Mouse (Mus musculus) frontal cortex, postnatal 25 days (tissue): ENCODE data around the gene Dnmt3a.
"Not testable (repeated sequence)": the region's sequence is repeated elsewhere in the genome, so short reads cannot be mapped to it uniquely, and the experiment has no call there.

Experiments used
- DNase-seq, 2 experiments: peaks; one replicate each; pipeline ENCODE4 v3.0.0; 2022; ENCODE audit warnings: low spot score in 2 of 2

Dnmt3a gene

GRCm38 (mm10) chr12:3917668-3918341 is 112.0 kb downstream of the Dnmt3a start:
- no peak for DNase-seq

GRCm38 (mm10) chr12:3918577-3918976 is 112.8 kb downstream of the Dnmt3a start:
- DNase-seq = no peak

- no peak for DNase-seq
These were observed 113.6 kb downstream of the Dnmt3a start for GRCm38 (mm10) chr12:3919423-3919822.

DNA sequence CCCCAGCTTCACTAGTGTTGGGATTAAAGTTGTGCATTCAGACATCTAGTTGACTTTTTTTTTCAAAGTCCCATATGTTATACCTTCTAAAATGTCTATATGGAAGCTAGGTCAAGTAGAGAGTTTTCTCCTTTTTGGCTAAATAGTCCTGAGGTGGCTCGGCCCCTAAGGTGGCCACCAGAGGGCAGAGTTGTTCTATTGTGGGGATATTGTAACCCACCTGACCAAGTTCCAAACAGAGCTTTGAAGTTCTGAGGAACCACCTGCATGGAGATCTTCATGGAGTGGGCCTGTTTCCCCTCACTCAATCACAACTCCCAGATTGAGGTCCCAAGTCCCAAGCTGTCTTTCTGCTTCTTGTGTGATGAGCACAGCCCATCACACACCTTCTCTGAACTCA is 120.3 kb downstream of the Dnmt3a start:
- peak; percentile 67 to 70 for DNase-seq

DNA sequence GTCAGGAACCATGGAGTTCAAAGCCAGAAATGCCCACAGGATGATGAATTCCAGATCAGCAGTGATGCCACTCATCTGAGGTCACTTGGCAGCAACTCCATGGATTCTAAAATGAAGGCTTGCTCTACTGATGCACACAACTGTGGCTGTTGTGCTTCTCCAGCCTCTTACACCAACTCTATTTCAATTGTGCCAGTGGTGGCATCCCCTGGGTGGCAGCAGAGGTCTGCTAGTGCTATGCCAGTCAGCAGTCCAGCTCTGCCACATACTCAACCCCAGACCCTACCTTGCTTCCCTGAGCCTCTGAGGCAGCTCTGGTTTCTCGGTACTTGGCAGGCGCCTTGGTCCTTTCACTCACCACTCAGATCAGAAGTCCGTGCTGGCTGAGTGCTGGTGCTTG is 123.0 kb downstream of the Dnmt3a start:
- DNase-seq = peak in 1 of 2 experiments; percentile 43

DNA sequence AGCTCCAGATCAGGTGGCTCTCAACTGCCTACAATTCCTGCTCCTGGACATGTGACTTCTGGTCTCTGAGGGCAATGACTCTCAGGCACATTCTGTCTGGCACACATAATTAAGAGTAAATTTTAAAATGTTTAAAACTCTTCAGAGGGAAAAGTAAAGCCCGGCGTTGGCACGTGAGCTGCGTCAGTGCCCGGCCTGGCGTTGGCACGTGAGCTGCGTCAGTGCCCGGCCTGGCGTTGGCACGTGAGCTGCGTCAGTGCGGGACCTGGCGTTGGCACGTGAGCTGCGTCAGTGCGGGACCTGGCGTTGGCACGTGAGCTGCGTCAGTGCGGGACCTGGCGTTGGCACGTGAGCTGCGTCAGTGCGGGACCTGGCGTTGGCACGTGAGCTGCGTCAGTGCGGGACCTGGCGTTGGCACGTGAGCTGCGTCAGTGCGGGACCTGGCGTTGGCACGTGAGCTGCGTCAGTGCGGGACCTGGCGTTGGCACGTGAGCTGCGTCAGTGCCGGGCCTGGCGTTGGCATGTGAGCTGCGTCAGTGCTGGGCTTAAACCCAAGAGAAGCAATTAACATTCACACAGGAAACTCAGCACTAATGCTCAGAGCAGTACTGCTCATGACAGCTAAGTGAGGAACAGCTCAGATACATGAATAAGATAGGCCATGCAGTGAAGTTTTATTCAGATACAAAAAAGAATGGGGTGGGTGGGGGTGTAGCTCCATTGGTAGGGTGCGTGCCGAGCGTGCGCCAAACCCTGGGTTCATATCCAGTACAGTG is 124.5 kb downstream of the Dnmt3a start:
- not testable (repeated sequence) for DNase-seq

DNA sequence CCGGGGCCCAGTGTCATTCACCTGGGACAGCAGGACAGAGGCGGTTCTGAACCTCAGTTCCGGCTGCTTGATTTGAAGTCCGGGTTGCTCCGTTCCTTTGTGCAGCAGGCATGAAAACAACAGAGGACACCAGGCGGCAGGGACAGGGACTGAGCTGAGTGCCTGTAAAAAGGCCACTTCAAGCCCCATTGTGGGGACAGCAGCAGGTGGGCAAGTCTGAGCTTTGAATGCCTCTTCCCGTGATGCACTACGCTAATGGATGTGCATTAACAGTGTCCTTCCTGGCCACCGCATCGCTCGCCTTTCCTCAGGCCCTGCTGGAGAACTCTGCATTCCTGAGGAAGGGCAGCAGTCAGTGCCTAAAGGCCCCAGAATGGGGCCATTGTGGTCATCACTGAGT is 136.2 kb downstream of the Dnmt3a start:
- DNase-seq = no peak

DNA sequence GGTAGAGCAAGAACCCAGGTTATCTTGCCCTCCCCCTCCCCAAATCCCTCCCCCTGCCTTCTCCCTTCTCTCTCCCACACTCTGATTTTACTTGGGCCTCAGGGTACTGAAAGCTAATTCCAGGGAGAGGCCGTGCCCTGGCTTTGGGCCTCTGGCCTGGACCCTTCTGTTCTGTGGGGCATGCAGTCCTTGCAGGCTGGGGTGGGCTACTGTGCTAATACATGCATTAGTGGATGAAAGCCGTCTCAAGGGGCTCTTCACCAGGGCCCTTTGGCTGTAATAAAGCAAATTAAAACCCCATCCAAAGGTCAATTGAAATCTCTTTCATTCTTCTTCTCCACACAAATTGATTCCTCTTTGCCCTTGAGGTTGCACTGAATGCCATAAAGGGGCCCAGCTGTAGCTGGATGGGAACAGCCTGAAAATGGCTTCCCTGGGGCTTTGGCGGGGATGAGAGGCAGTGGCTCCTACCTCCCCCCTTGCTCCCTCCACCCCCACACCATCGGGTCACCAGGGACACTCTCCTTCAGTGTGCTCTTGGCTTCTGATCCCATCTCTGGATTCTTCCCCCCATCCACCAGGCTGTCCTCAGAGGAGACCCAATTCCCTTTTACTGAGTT is 138.8 kb downstream of the Dnmt3a start:
- no peak for DNase-seq

GRCm38 (mm10) chr12:3947503-3947902 is 141.7 kb downstream of the Dnmt3a start:
- no peak for DNase-seq

- no peak for DNase-seq
These were observed 148.8 kb downstream of the Dnmt3a start, which contains the start of gene Pomc for GRCm38 (mm10) chr12:3954651-3955050. Pomc (plus strand) TSS chr12:3954951.

DNA sequence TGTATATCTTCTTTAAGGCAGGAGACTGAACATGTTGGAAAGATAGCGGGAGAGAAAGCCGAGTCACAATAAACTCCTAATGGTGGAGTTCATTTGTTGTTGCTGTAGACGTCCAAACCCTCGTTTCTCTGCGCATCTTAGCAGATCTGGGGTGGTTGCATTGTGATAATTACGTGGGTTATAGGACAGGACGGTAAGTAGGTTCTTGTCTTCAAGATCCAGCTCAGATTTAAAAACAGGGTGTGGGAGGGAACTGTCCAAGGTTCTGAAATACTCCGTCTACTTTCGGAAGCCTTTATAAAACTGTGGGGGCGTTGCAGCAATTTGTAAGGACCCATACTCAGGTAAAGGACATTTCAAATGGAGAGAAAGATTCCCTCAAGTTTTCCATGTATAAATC is 149.6 kb downstream of the Dnmt3a start:
- DNase-seq = no peak

- no peak for DNase-seq
These were observed 150.5 kb downstream of the Dnmt3a start for GRCm38 (mm10) chr12:3956351-3956750.

DNA sequence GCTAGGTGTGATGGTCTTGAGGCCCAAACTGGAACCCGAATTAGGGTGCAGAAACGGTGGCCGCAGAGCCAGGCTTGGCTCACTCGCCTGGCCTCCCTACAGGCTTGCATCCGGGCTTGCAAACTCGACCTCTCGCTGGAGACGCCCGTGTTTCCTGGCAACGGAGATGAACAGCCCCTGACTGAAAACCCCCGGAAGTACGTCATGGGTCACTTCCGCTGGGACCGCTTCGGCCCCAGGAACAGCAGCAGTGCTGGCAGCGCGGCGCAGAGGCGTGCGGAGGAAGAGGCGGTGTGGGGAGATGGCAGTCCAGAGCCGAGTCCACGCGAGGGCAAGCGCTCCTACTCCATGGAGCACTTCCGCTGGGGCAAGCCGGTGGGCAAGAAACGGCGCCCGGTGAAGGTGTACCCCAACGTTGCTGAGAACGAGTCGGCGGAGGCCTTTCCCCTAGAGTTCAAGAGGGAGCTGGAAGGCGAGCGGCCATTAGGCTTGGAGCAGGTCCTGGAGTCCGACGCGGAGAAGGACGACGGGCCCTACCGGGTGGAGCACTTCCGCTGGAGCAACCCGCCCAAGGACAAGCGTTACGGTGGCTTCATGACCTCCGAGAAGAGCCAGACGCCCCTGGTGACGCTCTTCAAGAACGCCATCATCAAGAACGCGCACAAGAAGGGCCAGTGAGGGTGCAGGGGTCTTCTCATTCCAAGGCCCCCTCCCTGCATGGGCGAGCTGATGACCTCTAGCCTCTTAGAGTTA is 154.2 kb downstream of the Dnmt3a start:
- DNase-seq = peak; percentile 66 to 76

- DNase-seq = no peak
These were observed 154.7 kb downstream of the Dnmt3a start for GRCm38 (mm10) chr12:3960553-3960952.
